Mouse (Mus musculus): Measurements from ENCODE around the gene Palm.
A peak's percentile ranks its signal among the peaks of the same experiment; 100 is the strongest.

The Palm gene

DNA sequence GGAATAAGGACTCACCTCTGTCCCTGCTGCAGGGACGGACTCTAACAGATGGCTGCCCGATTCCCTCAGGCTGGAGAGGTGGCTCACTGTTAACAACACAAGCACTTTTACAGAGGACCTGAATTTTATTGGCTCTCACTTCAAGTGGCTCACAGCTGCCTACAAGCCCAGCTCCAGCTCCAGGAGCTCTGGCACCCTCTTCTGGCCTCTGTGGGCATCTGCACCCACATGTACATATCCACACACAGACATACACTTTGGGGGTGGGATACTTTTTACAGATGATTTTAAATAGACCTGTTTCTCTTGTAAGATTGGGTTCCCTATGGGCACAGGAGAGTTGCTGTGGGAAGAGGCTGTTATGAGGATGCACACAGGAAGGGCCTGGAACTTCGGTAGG, 21.1 kb upstream of the Palm start:
- no peak for DNase-seq (ENCODE audit: low spot score in 2 of 2)

DNA sequence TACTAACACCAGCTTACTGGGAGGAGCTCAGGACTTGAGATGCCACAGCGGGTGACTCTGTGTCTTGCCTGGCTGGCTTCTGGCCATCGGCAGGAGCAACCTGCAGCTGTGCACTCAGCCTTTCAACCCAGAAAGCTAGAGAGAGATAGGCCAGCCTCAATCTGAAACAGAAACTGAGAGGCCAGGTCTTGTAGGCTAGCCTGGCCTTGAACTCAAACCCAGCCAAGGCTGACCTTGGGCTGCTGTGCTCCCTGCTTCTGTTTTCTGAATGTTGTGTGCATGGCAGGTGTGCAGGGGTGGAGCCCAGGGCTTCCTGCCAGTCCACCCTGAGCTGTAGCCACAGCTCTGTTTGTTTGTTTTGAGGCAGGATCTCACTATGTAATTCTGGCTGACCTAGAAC, 20.2 kb upstream of the Palm start:
- DNase-seq (ENCODE audit: low spot score in 2 of 2): no peak

DNA sequence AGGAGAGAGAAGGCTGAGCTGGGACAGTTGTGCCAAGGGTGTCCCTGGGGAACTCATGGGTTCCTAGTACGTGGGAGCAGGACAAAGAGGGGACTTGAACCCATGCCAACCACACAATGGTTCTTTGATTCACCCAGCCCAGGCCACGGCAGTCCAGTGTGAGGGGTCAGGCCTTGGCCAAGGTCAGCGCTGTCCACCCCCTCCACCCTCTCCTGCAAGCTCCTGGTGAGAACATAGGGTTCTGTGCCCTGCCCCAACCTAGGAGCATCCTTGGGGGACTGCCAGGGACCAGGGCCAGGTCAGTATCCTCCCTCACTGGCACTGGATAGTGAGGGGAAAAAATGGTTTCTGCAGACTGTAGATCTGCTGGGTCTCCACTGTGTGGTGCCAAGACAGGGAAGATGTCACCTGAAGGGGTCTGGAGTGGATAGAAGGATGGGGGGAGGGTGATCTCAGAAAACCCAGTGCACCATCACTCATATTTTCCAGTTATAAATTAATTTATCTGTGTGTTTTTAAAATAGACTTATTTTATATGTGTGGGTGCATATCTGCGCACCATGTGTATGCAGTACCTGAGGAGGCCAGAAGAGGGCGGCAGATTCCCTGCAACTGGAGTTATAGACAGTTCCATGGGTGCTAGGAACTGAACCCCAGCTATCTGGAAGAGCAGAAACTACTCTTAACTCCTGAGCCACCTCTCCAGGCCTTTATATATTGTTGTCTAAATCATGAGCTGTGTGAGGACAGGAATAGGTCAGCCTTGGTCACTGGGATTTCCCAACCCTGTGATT, 18.7 kb upstream of the Palm start:
- DNase-seq (ENCODE audit: low spot score in 2 of 2): no peak

DNA sequence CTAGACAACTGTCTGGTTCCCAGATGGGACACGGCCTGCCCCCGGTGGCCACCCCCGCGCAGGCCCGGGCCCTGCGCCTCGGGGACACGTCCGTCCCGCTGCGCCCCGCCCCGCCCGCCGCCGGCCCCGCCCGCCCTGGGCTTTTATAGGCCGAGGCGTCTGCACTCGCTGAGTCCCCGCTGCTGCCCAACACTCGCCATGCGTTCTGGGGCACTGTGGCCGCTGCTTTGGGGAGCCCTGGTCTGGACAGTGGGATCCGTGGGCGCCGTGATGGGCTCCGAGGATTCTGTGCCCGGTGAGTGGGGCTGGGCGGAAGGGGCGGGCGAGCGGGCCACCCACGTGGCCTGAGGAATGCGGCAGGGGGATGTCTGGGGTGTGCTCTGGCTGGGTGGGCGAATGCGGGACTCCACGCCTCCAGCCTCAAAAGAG, 16.3 kb upstream of the Palm start, which contains the start of gene Fstl3:
Gene Fstl3, plus strand, starts transcription at position 170 of the 429 bp plus-strand sequence.
- no peak for DNase-seq (ENCODE audit: low spot score in 2 of 2)

DNA sequence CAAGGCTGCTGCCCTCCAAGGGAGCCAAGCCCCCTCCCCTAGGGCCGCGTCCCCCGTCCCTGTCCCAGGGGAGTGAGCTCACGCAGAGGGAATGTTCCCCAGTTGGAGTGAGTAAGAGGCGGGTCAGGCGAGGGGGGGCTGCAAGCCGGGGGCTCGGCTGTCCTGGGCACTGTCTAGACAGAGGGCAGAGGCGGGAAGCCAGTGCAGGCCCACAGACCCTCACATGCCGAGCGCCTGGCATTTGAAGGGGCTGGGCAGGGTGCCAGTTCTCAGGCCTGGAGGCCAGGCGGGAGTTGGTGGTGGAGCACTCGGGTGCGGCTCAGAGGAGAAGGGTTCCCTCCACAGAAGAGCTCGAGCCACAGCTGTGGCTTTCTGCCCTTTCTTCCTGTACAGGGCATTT, 15.4 kb upstream of the Palm start:
- DNase-seq (ENCODE audit: low spot score in 2 of 2): no peak

DNA sequence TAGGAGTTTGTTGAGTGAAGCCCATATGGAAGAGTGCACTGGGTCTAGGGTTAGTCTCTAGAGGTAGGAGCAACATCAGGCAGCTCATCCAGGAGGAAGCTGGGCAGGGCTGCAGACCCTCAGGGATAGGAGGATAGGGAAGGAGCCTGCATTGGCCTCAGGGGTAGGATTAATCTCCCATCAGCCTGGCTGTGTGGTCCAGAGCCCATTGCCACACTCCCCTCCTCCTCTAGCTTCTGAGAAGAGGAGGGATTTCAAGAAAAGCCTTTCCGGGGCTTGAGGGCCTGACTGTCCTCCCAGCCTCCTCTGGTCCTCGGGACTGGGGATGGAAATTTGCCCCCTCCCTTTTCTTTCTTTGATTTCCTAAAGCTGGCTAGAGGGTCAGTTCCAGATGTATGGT, 14.2 kb upstream of the Palm start:
- DNase-seq (ENCODE audit: low spot score in 2 of 2): no peak

DNA sequence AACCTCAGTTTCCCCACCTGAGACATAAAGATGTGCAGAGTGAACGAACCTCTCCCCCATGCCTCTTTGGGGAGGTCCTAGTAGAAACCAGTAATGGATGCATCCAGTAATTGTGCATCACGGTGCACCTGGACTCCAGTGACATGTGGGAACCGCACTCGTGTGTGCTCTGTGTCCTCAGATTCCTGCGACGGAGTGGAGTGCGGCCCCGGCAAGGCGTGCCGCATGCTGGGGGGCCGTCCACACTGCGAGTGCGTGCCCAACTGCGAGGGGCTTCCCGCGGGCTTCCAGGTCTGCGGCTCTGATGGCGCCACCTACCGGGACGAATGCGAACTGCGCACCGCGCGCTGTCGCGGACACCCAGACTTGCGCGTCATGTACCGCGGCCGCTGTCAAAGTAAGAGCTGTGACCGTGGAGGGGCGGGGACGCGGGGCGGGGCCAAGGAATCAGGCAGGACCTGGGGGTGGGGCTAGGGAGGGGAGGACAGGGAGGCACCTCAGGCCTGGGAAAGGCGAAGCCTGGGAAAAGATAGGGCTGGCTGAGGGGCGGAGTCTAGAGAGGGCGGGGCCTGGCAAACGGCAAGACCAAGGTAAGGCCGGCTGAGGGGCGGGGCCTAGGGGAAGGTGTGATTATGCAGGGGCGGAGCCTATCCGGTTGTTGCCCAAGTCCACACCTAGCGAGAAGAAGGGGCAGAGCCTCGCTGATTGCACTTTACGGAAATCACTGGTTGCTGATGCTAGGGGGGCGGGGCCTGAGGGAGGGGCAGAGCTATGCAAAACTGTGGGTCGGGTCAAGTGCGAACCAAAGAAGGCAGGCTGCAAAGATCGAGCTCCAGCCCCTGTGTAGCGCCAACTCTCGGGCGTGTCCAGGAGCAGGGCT, 13.3 kb upstream of the Palm start:
- DNase-seq (ENCODE audit: low spot score in 2 of 2): peak; percentile 86 to 91

DNA sequence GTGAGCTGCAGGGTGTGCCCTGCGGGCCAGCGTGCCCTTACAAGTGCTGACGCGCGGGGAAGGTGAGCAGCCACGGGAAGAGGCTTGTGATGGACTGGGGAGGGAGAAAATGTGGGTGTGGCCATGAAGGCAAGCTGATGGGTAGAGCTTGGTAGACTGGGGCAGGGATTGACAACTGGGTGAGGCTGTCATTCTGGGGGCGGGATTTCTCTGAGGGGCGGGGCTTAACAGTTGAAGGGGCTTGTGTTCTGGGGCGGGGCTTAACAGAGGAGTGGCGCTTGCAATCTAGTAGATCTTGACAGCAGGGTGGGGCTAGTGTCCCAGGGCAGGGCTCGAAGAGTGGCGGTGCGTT, 12.7 kb upstream of the Palm start:
- DNase-seq (ENCODE audit: low spot score in 2 of 2): peak in 1 of 2 experiments; percentile 62

DNA sequence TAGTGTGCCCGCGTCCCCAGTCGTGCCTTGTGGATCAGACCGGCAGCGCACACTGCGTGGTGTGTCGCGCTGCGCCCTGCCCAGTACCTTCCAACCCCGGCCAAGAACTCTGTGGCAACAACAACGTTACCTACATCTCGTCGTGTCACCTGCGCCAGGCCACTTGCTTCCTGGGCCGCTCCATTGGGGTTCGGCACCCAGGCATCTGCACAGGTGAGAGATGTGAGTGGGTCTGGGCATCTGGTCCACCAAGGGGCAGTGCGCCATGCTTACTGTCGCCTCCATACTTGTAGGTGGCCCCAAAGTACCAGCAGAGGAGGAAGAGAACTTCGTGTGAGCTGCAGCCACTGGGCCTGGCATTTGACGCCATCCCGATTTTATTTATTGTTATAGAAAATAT, 12.2 kb upstream of the Palm start:
- no peak for DNase-seq (ENCODE audit: low spot score in 2 of 2)

DNA sequence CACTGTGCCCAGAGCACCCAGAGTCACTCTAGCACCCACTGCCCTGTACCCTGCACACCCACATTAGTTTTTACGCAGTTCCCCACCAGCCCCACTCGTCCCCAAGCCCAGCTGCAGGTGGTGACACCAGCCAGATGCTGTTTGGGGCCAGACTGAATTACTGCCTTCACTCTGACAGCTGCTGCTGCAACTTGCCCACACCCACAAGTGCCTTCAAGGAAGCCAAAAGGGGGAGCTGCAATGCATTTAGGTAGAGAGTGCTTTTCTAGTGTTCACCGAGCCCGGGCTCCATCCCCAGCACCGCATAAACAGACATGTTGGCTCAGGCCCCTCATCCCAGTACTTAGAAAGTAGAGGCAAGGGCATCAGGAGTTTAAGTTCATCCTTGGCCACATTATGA, 11.4 kb upstream of the Palm start:
- no peak for DNase-seq (ENCODE audit: low spot score in 2 of 2)

DNA sequence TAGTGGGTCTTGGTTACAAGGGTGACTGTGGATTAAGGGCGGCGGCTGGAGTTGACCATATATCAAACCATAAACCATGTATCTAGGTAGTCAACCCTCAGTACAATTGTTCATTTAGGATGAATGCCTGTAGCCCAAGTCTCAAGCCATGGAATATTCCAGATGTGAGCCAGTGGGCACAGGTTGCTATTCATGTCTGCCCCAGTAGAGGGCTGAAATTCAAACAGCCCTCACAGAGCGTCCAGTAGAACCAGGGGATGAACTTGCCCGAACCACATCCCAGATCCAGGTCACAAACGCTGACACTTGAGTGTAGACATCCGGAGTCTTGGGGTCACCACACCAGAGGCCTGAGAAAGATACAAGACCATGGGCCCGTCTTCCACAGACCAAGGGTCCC, 10.3 kb upstream of the Palm start:
- no peak for DNase-seq (ENCODE audit: low spot score in 2 of 2)

DNA sequence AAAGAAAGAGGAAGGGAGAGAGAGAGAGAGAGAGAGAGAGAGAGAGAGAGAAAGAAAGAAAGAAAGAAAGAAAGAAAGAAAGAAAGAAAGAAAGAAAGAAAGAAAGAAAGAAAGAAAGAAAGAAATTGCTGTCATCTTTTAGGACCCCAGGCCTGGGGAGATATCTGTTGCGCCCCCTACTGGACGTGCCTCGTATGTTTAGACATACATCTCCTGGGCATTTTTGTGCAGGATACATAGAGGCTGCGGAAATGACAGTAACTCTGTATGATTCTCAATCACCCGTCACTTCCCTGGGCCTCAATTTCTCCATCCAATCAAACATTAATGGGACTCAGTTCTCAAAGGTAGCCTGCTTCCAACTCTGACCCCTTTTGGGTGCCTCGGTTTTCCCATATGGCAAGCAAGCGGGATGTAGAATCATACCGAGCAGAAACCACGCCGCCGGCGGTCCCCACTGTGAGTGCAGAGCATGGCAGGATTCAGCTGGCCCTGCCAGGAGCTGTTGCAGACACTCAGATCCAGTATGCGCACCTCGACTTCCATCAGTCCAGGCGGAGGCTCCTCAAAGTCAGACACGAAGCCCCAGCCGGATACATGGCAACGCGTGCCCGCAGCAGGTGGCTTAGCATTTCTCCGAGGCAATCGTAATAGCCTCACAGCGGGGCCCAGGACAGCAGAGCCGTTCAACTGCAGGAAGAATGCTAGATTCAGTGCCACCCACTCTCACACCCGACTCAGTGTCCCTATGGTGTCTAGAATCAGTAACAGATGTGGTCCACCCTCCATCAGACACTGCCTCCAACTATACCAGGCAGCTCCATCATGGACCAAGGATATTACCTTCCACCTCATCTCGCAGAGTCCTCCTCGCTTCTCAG, 9.2 kb upstream of the Palm start:
- DNase-seq (ENCODE audit: low spot score in 2 of 2): no peak

DNA sequence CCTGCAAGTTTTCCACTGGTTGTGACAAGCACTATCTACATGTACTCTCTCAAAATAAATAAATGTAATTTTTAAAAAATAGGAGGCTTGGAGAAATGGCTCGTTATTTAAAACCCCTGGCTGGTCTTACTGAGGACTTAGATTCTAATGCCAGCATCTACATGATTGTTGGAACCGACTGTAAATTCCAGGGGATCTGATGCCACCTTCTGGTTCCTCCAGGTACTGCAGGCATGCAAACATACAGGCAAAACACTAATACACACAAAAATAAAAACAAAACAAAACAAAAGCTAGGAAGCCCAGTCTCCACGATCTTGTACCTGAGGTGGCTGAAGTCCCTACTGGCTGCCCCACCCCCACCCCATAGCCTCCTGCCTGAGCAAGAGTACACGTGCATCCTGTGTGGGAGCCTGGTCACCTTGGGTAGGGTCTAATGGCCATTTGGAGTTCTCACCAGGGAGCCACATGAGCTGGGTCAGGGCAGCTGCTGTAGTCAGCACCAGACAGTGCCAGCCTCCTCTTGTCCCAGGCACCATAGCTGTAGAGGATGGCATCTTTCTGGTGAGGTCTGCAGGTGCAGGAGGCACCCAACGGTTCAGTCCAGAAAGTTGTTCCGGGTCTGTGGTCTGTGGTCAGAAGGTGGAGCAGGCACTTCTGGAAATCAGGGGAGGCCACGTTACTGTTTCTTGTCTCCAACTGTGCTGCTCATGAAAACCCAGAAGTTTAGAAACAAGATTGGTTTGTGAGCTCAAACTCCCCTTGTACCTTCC, 4.8 kb upstream of the Palm start:
- peak; percentile 56 to 74 for DNase-seq (ENCODE audit: low spot score in 2 of 2)

DNA sequence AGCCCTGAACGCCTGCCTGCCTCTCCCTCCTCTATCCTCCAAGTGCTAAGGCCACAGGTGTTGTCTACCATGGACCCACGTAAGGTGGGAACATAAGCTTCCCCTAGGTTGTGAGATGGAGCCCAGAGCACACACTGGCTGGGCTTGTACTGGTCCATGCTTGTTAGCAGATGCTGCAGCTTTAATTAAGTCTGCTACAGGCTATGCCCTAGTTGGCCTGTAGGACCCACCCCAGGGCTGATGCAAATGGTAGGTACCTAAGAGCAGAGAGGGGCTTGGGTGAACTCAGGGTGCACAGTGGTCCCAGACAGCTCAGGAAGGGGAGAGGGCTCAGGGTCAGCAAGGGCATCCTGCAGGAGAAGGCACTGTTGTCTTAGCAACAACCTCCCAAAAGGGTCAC, 3.8 kb upstream of the Palm start:
- DNase-seq (ENCODE audit: low spot score in 2 of 2): no peak

DNA sequence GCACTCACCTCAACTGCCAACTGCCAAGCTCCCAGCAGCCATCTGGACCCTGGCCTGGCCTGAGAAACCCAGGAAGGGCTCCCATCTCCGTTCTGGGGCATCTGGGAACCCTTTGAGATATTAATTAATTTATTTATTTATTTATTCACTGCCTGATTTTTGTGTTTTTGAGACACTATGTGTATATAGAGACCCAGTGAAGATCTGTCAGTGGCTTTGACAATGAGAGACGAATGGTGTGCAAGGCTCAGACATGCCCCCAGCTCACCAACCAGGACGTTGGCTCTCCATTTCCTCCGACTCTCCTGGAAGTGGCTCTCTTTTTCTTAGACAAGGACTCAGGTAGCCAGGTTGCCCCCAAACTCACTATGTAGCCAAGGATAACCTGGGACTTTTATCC, 2.5 kb upstream of the Palm start, which contains the start of gene Prss57:
Gene Prss57, minus strand, starts transcription at position 101 of the 400 bp plus-strand sequence.
- no peak for DNase-seq (ENCODE audit: low spot score in 2 of 2)

DNA sequence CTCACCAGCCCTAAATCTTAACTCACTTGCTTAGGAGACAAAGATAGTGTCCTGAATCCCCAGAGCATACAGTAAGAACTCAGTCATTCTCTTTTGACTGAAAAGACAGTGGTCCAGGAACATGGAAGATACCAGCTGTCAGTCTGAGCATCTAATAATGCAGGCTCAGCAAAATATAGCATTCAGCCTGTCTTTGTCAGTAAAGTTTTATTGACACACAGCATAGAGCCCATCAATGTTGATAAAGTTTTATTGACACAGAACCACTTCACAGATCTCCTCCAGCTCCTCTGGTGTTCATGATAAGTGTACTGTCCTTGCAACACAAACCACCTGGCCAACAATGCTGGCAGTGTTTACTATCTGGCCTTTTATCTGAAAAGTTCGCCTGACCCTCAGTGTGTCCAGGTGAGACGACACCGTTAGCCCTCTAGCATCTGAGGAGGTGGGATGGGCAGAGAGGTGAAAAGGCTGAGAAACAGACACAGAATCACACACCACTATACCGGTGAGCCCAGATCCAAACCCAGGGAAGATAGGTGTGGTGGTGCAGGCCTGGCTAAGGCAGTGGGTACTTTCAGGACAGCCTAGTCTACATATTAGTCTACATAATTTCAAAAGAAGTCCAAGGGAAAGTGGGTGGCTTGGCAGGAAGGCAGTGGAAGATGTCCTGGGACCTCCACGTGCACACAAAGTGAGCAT, 882 bp upstream of the Palm start:
- no peak for DNase-seq (ENCODE audit: low spot score in 2 of 2)

DNA sequence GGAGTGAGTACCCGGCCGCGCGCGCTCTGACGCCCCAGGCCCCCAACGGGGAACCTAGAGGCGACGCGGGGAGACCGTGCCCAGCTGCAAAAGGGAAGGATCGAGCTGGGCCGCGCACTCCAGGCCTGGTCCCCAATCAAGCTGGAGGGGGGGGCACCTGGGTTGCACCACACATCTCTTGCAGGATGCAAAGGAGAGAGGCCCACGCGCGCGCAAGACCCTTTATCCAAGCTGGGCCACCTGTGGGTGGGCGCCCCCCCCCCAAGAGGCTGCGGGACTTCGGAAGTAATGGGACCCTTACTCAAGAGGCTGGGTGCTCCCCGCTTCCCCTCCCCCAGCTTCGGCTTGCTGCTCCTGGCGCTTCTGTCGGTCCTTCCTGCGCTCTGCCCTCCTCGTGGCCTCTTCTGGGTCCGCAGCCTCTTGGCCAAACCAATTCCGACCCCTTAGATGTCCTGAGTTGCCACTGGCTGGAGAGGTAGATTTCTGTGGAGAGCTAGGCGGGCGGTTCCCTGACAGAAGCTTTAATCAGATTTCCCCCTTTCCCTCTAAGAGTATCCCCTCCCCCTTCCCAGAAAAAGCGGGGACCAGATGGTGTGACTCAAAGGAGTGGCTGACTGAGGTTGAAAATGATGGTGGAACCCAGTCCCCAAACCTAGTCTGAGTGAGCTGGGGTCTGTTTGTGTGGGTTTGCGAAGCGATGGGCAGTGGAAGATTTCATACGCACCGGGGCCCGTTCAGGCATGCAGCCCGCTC, 542 bp downstream of the Palm start:
- no peak for DNase-seq (ENCODE audit: low spot score in 2 of 2)

DNA sequence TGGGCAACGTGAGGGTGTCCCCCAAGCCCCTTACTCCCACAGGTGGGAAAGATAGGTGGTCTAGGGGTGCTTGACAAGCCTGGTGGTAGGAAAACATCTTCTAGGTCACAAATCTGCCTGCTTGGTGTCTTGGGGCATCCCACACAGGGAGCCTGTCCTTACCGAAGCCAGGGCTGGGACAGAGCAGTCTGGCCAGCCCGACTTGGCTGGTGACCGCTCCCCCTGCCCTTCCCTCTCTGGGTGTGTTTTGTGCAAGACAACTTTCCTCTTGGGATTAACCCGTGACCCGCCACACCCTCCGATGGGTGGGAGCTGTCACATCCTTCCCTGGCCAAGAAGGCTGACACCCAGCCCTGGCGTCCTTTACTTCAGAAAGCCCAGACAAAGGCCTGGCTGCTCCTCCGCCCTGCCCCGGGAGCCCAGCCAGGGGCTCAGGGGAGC, 1.1 kb downstream of the Palm start:
- no peak for DNase-seq (ENCODE audit: low spot score in 2 of 2)

DNA sequence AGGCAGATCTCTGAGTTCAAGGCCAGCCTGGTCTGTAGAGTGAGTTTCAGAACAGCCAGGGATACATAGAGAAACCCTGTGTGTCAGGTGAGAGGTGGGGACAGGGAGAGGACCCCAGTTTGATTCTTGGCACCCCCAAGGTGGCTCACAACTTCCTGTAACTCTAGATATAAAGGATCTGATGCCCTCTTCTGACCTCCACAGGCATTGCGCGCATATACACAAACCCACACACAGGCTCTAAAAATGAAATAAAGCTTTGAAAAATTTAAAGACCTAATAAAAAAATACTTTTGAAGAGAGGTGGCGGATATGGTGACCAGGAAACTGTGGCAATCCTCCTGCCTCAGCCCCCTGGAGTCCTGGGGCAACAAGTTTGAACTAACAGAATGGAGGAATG, 2.5 kb downstream of the Palm start:
- DNase-seq (ENCODE audit: low spot score in 2 of 2): no peak

DNA sequence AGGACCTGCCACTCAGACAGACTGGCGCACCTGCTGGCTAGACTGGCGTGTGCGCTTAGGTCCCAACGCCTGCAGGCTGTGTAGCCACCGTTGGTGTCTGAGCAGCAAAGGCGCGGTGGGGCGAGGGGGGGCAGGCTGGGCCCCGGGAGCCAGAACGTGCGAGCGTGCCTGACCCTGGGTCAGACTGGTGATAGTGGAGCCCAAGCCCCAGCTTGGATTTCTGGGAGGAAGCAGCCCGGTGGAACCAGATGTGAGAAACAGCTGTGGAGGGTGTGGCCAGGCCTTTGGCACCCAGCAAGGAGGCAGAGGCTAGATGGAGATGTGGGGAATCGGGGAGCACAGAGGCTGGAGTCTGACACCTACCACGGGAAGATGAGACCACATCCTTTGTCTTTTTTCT, 4.0 kb downstream of the Palm start:
- DNase-seq (ENCODE audit: low spot score in 2 of 2): no peak

All from spleen, postnatal 14 days (tissue).